Mouse (Mus musculus) kidney, adult 8-10 months (tissue): Measurements from ENCODE around the gene Ddah1.
A peak's percentile ranks its signal among the peaks of the same experiment; 100 is the strongest.
"Not testable (repeated sequence)": the region's sequence is repeated elsewhere in the genome, so short reads cannot be mapped to it uniquely, and the experiment has no call there.

ENCODE experiments used
- DNase-seq, 2 experiments: peaks; one replicate each; pipeline ENCODE4 v3.0.0; 2022

The Ddah1 gene

DNA sequence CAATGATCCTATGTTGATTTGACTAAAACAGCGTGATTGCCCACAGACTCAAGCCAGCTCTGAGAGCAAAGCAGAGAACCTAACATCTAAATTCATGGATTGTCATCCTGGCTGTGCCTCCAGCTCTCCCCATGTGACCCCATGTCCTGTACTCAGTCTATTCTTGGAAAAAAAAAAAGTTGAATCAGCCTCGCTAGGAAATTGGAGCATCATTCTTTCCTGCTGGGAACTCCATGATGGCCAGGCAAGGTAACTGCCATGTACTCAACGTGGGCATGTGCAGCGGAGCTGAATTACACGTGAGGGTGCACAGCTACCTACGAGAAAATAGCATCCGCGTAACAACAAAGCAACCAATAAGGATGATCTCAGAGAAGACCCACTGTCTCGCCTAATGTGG lies 114.2 kb downstream of the Ddah1 start:
- DNase-seq: no peak

DNA sequence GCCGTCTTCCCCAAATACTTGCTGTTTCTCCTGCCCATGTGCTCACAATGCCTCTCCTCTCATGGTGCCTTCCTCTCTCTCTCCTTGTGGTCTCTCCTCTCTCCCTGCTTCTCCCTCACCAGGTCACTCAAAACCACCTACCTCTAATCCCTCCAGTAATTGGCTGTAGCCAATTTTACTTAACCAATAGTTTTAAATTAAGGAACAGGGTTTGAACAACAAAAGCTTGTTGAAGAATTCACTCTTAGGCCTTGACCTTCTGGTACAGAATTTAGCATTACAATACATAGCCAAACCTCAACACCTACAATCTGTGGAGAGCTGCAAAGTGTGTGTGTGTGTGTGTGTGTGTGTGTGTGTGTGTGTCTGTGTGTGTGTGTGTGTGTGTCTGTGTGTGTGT lies 114.8 kb downstream of the Ddah1 start:
- DNase-seq: no peak

DNA sequence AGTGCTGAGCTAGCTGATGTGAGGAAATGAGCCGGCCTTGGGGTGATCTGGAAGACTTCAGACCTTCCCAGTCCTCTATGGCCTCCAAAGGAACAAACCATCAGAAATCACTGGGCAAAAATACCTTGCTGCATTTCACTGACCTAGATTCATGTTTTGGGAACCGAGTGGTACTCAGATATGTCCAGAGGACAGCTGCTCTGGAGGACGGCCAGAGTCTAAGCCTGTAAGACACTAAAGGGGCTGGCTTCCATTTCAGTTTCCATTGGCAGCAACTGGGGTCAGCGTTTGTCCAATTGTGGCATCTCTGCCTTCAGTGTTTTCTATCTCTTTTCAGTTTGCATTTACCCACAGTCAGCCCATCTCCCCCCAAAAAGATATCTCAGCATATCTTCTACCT lies 115.7 kb downstream of the Ddah1 start:
- no peak for DNase-seq

DNA sequence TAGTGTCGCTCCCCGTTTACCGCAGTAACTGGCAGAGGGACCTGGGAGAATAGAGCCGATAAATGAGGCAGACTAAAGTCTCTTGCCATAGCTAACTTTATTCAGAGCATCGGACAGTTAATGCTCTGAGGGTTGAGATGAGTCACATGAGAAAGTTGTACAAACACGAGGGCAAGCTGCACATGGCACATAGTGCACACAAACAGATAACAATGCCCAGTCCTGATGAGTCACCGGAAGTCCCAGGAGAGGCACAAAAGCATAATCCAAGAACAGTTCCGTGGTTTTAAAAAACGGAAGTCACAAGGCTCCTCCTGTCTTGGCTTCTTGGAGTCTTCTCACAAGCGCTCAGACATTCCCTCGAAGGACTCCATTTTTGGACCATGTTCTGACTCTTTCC lies 117.6 kb downstream of the Ddah1 start:
- DNase-seq: no peak

DNA sequence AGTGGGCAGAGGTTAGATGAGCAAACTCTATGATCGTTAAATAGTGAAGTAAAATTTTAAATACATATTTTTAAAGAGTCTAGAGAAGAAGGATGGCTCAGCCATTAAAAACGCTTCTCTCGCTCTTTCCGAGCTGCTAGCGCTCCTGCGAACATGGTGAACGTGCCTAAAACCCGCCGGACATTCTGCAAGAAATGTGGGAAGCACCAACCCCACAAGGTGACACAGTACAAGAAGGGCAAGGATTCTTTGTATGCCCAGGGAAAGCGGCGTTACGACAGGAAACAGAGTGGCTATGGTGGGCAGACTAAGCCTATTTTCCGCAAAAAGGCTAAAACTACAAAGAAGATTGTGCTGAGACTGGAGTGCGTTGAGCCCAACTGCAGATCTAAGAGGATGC lies 120.4 kb downstream of the Ddah1 start:
- not testable (repeated sequence) for DNase-seq

DNA sequence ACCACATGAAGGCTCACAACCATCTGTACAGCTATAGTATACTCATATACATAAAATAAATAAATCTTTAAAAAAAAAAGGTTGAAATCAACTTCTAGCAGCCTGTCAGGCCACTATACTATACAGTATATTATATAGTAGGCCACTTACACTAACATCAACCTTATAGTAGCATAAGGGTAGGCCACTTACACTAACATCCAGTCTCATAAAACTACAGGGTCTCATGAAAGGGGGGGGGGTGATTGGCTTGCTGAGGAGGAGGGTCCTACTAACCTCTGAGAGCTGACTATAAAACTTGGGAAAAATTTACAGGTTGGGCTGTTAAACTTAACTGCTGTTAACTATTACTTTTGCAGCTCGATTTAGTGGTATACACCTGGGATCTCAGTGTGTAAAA lies 121.9 kb downstream of the Ddah1 start:
- no peak for DNase-seq

DNA sequence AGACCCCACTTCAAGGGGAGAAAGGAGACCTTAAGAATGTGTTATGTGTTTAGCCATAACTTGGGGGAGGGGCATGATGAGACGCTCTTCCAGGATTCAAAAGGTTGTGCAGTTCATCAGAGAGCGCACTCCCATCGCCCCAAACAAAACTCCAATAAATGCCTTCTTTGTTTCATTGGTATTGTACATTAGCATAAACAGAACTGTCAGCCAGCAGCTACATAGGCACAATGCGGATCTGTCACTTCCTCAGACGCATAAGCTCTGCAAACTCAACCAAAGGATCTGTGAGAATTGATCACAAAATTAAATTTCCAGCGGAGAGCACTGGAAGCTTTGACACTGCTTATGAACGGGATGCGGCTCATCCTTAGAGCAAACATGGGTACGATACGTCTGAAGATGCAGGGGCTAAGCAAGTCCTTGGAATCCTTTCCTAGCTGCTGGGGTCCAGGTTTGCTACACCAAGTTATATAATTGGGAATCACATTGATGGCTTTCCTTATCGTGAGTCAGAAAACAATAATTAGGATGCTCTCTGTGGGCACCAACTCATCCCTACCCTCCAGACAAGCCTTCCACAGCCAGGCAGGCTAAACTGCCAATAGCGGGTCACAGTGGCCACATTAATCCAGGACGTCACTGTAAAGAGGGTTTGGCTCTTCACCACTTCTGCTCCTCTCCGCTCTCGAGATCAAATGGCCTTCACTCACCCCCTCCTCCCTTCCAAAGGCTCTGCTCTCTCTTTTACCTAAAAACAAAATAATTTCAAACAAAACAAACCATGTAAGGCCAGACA lies 123.8 kb downstream of the Ddah1 start:
- no peak for DNase-seq

DNA sequence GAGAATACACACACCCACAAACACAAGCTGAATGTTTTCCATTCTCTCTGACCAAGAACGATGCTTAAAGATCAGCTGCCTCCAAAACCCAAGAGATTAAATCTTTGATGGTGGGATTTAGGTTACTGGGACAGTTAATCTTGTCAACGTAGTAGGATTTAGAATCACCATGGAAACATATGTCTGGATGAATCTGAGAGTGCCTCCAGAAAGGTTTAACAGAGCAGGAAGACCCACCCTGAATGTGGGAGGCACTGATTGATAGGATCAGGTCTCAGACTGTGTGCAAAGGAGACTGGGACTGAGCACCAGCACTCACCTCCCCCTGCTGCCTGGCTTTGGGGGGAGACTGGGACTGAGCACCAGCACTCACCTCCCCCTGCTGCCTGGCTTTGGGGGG lies 124.8 kb downstream of the Ddah1 start:
- no peak for DNase-seq

DNA sequence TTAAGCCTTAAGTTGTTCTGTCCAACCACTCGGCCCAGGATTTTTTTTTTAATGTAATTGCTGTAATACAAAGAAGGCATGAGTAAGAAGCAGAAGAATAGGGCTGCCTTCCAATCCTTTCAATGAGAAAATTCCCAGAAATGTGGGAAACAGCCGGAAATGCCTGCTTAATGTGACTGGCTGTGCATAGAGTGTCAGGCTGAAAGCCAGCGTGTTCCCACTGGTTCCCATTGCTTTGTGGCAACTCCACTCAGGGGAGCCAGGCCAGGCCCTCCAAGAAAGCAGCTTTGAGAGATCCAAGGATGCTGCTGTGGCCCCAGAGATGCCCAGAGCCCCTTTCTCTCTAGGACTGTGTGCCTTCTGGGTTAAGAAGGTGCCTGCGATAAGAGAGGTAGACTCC lies 126.9 kb downstream of the Ddah1 start:
- DNase-seq: peak in 1 of 2 experiments; percentile 16

DNA sequence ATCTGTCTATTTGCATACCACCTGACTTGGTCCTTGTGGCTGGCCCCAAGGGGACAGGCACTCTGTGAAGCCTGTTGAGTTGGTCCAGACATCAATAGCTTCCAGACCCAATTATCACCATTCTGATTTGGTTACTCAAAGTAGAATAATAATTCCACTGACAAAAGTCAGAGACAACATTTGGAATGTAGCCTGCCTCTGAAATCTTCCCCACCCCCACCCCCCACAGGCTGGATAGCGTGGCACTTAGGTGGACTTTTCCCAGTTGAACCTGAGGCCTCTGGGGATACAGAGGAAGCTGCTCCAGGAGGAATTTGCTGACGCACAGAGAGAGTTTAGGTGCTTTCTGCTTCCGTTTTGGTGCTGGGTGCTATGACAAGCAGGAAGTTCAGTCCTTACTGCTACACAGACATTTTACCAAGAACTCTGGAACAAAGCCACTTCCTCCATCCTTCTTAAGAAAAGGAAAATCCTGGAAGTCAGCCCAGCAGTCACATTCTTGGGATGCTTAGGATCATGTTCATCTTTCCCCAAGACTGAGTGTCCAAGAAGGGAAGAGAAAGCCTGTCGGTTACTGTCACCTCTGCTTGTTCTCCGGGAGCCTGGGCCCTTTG lies 127.5 kb downstream of the Ddah1 start:
- peak; percentile 73 to 81 for DNase-seq

DNA sequence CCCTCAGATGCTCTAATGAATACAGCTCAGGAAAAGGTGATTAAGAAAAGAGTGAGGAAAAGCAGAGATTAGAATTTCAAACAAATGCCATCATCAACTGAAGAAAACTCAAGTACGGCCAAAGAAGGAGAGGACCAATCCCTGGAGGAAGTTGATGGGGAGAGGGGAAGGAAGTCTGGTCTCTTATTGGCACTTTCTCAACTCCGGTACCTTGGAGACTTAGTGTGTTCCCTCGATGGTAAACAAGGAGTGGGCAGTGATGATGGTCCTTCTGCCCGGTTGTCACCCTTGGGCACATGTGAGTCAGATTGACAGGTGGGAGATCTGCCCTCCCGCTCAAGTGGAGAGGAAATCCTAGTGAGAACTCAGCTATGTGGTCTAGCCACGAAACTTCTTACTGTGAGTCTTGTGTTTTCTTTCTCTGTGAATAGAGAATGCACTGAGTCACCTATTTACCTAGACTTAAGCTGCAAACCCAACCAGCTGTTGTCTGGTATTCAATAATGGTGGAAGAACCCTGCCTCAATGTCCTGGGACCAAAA lies 129.0 kb downstream of the Ddah1 start:
- DNase-seq: no peak

DNA sequence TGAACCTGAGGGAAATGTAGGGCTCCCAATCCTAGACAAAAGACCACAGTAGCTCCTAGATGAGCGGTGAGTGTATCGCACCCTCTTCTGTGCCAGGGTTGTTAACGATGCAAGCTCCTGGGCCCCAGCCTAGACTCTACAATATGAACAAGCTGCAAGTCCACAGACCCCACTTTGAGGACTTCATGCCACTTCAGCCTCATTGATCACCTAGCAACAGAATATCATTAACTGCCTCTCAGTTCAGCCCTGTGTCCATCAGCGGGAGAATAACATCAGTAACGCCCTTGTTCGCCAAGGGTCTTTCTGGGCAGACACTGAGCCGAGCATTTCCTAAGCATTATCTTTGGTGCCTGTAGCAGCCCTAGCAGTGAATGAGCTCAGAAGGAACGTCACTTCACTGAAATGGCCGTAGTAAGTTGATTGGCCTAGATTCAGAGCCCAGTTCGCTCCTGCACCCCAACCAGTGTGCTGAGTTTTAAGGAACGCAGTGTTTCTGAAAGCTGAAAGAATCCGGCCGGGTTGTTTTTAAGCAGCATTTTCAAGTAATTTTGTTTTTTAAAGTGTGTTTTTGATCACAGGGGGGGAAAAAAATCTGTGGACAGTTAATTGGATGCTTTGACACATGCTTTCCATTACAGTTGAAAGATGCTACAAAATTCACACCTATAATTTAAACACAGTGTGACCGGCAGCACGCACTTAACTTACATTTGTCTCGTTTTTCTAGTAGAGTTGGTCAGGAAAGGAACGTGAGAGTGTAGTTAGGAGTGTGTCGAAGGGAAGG lies 132.1 kb downstream of the Ddah1 start:
- DNase-seq: no peak

DNA sequence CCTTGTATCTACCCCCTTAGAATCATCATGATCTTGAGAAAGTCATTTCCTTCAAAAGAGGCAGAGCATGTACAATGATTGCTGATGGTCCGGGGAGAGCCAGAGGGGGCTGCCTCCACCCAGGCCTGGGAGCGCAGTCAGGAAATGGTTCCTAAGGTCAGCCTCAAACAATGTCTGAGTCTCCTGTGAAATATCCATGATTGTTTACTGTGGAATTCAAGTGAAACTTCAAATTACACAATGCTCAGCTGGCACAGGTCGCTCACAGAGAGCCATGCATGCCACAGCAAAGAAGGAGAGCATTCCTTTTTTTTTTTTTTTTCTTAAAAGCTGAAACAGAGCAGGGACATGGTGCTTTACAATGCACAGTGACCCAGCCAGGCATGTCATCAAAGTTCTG lies 134.0 kb downstream of the Ddah1 start:
- no peak for DNase-seq

DNA sequence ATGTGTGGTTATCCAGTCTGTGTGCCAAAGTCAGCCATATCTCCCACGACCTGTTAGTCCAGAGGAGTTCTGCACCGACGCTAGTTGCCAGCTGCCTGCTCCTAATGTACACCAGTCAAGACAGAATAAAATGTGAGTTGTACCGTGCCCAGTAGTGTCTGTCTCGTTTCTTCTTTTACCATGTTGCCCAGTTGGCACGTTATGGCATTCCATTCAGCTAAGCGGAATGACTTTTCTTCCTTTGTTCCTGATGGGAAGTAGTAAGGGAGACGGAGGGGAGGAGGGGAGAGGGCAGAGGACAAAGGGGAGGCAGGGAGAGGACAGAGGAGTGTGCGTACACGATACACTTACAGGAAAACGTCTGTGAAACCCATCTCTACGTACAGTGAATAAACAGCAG lies 135.7 kb downstream of the Ddah1 start:
- no peak for DNase-seq

DNA sequence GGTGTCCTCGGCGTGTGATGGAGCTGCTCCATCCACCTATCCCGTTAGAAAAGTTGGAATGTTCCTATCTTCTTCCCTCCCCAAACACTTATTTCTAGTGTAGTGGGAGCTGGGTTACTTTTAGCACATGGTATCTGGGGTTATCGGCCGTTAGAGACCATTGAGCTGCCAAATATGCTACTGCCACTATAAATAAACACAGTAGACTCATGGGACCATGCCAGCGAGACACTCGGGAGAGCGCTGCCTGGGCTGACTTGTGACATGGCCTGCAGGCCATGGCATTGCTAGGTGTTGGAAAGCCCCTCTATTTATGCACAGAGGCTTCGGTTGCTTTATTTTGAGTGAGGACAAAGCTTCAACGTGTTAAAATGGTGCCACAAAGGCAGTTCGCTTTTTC lies 139.3 kb downstream of the Ddah1 start:
- no peak for DNase-seq

DNA sequence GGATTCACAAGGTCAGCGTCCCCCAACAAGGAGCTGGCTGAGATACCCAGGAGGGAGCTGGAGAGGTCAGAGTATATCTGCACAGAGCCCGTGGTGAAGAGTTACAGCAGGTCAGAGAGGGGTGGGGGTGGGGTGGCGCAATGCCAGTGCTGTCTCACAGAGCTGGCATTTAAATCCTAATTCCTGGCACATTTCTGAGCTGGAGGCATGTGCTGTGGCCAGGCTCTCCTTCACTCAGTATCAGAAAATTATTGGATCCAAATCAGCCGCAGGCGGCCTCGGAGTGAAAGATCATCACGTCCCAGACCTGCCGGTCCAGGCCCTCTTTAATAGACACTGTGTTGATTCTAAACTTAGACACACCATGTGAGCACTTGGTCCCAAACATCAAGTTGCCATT lies 141.4 kb downstream of the Ddah1 start:
- peak in 1 of 2 experiments; percentile 13 for DNase-seq

DNA sequence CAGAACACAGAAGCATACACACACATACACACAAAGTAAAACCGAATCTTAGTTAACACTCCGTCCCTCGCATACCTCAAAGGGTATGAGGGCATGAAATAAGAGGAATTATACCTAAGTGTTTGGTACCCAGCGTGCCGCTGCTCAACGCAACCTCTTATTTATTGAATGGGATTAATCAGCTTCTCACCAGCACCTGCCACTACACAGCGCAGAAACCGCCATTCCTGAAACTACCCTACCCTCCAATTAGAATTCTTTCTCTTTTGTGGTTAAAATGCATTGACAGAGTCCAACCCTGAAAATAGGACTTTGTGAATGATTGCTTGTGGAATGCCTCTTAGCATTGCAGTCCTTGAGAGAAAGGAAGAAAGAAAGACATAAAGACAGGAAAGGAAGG lies 145.1 kb downstream of the Ddah1 start:
- DNase-seq: no peak

DNA sequence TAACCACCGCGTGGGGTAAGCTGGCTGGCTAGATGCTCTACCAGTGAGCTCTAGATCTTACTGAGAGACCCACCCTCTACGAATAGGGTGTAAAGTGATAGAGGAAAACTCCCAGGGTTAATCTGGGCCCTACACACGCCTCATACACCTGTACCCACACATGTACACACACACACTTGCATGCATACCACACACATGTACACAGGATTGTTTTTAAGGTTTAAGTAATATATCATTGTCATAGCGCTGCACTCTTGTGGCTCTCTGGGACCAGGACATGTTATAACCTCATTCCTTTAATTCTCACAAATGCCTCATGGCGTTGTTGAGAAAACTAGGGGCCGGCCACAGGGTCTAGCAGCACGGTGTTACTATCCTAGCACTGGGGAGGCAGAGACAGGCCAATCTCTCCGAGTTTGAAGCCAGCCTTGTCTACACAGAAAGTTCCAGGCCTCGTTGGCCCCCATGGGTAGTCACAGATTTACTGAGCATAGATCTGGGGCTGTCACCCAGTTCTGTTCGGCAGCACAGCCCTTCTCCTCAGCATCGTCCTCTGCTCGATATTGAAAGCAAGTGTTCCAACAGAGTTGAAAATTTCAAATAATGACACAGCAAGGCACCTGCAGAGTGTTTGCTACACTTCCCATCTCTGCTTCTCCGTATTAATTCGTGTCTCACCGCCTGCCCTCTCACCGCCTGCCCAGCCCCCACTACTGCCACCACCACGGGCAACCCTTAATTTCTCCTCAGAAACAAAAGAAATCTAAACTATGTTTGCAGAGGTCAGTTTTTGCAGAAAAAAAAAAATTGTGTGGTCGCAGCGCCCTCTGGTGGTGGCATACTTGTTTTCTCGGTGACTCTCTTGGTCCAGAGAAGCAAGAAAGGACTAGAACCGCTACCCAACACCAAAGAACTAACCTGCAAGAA lies 146.6 kb downstream of the Ddah1 start:
- peak in 1 of 2 experiments; percentile 76 for DNase-seq

DNA sequence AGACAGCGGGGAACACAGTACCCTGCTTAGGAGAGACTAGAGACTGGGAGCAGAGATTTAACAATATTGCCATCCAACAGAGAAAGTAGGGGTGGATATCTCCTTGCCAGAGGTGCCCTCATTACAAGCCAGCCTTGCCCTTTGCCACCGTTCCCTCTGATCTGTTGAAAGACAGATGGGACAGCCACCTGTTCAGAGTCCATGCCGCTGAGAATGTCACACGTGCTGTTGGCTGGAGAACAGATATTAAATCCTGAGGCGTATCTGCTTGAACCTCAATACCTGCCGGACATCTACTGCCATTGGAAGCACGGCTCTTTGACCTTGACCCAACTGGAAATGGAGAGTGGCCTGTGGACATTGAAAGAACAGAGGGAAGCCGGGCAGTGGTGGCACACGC lies 148.1 kb downstream of the Ddah1 start:
- no peak for DNase-seq

DNA sequence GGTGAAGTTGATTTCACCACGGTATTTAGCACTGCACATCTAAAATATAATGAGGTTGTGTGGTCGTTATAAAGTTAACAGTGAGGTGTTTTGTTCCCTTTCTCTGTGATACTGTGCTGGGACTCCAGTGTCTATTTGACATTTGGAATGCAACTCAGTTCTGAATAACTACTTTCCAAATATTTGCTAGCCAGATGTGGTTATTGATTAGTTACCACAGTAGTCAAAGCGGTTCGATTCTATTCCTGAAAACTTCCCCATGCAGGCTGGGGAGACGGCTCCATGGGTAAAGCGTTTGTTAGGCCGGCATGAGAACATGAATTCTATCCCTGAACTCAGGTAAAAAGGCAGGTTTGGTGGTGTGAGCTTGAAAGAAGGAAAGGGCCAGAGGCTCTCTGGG lies 154.0 kb downstream of the Ddah1 start:
- no peak for DNase-seq

DNA sequence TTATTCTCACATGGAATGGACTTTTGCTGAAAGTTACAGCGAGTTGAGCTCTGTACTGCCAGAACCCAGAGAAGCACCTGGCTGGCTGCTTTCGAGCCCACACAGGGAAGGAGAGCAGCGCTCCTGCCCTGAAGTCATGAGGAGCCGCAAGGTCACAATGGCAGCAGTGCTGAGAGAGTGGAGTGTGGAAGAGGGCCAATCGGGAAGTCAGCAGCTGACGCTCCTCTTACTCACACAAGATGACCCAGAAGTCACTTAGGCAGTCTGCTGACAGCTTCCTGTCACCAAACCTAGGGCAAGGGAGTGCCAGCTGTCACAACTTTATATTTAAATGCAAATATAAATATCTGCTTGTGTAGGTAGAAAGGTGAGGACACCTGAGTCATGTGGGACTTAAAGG lies 154.8 kb downstream of the Ddah1 start:
- no peak for DNase-seq

DNA sequence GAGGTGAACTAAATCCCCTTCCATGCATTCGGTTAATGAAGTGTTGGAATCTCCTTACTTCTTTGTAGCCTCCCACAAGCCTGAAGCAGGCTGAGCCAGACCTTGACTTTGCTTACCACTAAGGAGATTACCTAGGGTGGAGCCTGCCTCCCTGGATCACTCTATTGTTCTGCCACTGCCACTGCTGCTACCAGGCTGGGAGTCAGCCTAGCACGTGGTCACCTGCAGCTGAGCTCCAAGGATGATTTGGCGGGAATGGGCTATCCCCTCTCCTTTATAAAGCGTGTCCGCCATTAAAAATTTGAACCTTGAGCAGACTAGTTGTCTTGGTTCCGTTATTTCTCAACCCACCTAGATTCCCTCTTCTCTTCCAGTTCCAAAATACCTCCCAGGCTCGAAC lies 155.5 kb downstream of the Ddah1 start:
- not testable (repeated sequence) for DNase-seq

DNA sequence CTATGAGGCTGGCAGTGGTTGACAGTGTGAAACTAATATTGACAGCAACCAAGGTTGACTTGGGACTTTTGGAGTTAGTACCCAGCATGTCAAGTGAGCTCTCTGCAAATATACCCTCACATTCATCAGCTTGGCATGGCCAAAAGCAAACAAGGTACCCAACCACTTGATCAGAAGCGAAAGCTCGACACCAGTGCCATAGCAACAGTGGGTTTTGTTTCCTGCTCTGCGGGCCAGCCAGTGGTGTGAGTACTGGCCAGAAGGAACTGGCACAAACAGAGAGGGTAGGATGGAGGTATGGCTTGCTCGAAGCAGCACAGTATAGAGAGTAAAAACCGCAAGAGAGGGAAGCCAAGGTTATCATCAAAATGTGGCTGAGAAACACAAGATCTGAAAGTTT lies 157.9 kb downstream of the Ddah1 start:
- DNase-seq: no peak
